28 mouse cellular contexts compared by ENCODE assay signal in the genomic region with DNA sequence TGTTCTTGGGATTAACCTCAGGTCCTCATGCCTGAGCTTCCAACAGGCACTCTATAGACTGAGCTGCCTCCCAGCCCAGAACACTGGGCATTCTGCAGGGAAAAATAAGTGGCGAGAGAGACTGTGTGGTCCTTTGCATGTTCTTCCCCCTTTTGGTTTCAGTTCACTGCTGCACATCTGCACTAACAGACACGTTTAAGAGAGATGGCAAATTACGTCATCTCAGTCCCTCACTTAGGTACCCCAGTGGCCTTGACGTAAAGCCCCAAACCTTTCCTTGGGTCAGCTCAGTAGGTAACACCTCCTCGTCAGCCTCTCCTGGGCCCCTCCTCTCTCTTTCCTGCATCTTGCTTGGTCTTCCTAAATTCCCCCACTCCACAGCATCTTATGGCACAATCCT.
"Had no signal": no experiment of that assay in that cellular context is flagged by ENCODE, and none has a peak within 500 bp of the region (broad histone marks: within the 10 kb centered on the region; RNA-seq: fewer than 3 reads in every experiment).

No protein-coding gene starts in this region.

- H3K4me2 ChIP-seq: heart, embryonic 11.5 days; heart, embryonic 13.5 days; heart, embryonic 15.5 days; hindbrain, embryonic 12.5 days; hindbrain, embryonic 14.5 days; intestine, embryonic 15.5 days; limb, embryonic 12.5 days; liver, embryonic 11.5 days had no signal

- H3K36me3 ChIP-seq: heart, embryonic 13.5 days; heart, embryonic 15.5 days; hindbrain, embryonic 10.5 days; hindbrain, embryonic 12.5 days; intestine, embryonic 15.5 days; limb, embryonic 12.5 days had no signal

- H3K4me3 ChIP-seq: gastrocnemius, adult 2 months; heart, adult 2 months; heart, embryonic 13.5 days; heart, embryonic 15.5 days; hindbrain, embryonic 10.5 days; hindbrain, embryonic 12.5 days; intestine, embryonic 15.5 days; layer of hippocampus, adult 2 months; left cerebral cortex, adult 2 months; limb, embryonic 12.5 days had no signal

- H3K27ac ChIP-seq: gastrocnemius, adult 2 months; heart, adult 2 months; heart, embryonic 13.5 days; heart, embryonic 15.5 days; hindbrain, embryonic 10.5 days; hindbrain, embryonic 12.5 days; hindbrain, embryonic 14.5 days; intestine, embryonic 15.5 days; layer of hippocampus, adult 2 months; left cerebral cortex, adult 2 months; limb, embryonic 12.5 days had no signal

- ATAC-seq: hindbrain, embryonic 16.5 days; inflammation-experienced regulatory T-cells, adult 6 months; intestine, embryonic 15.5 days; intestine, postnatal 0 days had no signal

- H3K9ac ChIP-seq: heart, embryonic 13.5 days; heart, embryonic 15.5 days; hindbrain, embryonic 12.5 days; hindbrain, embryonic 14.5 days; intestine, embryonic 15.5 days; limb, embryonic 12.5 days had no signal

- H3K9me3 ChIP-seq: heart, embryonic 13.5 days; heart, embryonic 15.5 days; hindbrain, embryonic 10.5 days; hindbrain, embryonic 12.5 days; intestine, embryonic 15.5 days; limb, embryonic 12.5 days had no signal

- H3K27me3 ChIP-seq: intestine, embryonic 15.5 days had no signal

- DNase-seq: gastrocnemius, adult 2 months; gastrocnemius, postnatal 10 days; gastrocnemius, postnatal 25 days; heart, adult 11 months; heart, adult 2 months; heart, postnatal 14 days; heart, postnatal 36 days; kidney, adult 18-20 months; kidney, adult 8-10 months; kidney, postnatal 10 days; kidney, postnatal 25 days; kidney, postnatal 4 days; left cerebral cortex, postnatal 4 days; liver had no signal
